Mouse (Mus musculus): ENCODE measurements around the gene Themis3. TPM values are rescaled to one million over a fixed set of nuclear protein-coding genes. Genes with fewer than 3 reads are reported as not detected.

The Themis3 gene
- polyA plus RNA-seq (2014; fragmentation: Illumina TruSeq; extraction: RNeasy Lipid Tissue Mini Kit (QIAGEN cat#74804); ENCODE audit: low replicate concordance), result 38.2 TPM

GRCm38 (mm10) chr17:66594435-66594834 lies at the start of gene Themis3:
Gene Themis3 (minus strand): TSS chr17:66594621.

GRCm38 (mm10) chr17:66519554-66520553 lies 74.6 kb downstream of the Themis3 start, which contains the start of gene Rab12:
Gene Rab12 (minus strand): TSS chr17:66519729.

Other genes starting within 250 kb of the Themis3 start
- 0.52 TPM for gene Mtcl1, start 144.9 kb downstream of the Themis3 start, polyA plus RNA-seq (2014; fragmentation: Illumina TruSeq; extraction: RNeasy Lipid Tissue Mini Kit (QIAGEN cat#74804); ENCODE audit: low replicate concordance)
- 34.6 TPM for gene Rab12, start 74.9 kb downstream of the Themis3 start, polyA plus RNA-seq (2014; fragmentation: Illumina TruSeq; extraction: RNeasy Lipid Tissue Mini Kit (QIAGEN cat#74804); ENCODE audit: low replicate concordance)